Mouse (Mus musculus) lung, adult 2 months (tissue): Measurements from ENCODE around the gene Syt11.
"Not testable (repeated sequence)": the region's sequence is repeated elsewhere in the genome, so short reads cannot be mapped to it uniquely, and the experiment has no call there.

Experiments used
- CTCF ChIP-seq: fragments of 200-500 bp; IDR thresholded peaks from 2 replicates; pipeline ENCODE4 v1.5.1; 2011; ENCODE audit warnings: mild to moderate bottlenecking, low read length, control low read depth; ENCODE audit not compliant: insufficient read depth
- POLR2A ChIP-seq: fragments of 200-500 bp; IDR thresholded peaks from 2 replicates; pipeline ENCODE4 v1.6.1; 2011; ENCODE audit warnings: low read depth, mild to moderate bottlenecking, control low read depth, low read length, borderline replicate concordance; ENCODE audit errors: extremely low read depth

GRCm38 (mm10) chr3:88774939-88775841 is at the start of gene Syt11:
- TF ChIP-seq POLR2A, CTCF: not testable (repeated sequence)
